Mouse (Mus musculus) ES-E14 (cell line): ENCODE measurements around the gene Bmpr2.

Experiments used
- CHD2 ChIP-seq: IDR thresholded peaks from 2 replicates; pipeline ENCODE4 v1.6.1; 2014; ENCODE audit warnings: mild to moderate bottlenecking, low read depth, low read length, inconsistent platforms
- HCFC1 ChIP-seq: IDR thresholded peaks from 2 replicates; pipeline ENCODE4 v1.6.1; 2012; ENCODE audit warnings: low read length, inconsistent platforms, borderline replicate concordance; ENCODE audit not compliant: insufficient read depth
- MAFK ChIP-seq: IDR thresholded peaks from 2 replicates; pipeline ENCODE4 v1.6.1; 2014; ENCODE audit warnings: mild to moderate bottlenecking, low read depth, low read length, inconsistent platforms; ENCODE audit not compliant: insufficient read depth
- ZC3H11A ChIP-seq: IDR thresholded peaks from 2 replicates; pipeline ENCODE4 v1.6.1; 2012; ENCODE audit warnings: low read depth, mild to moderate bottlenecking, inconsistent platforms, low read length, borderline replicate concordance
- ZNF384 ChIP-seq: IDR thresholded peaks from 2 replicates; pipeline ENCODE4 v1.6.1; 2012; ENCODE audit warnings: low read depth, low read length, inconsistent platforms

GRCm38 (mm10) chr1:59910941-59911340 is 147.7 kb downstream of the Bmpr2 start:
- TF ChIP-seq CHD2 (no peak), HCFC1 (no peak), MAFK (no peak), ZNF384 (no peak), ZC3H11A (no peak)
